Mouse (Mus musculus): ENCODE data around the gene Gm10488. TPM values are rescaled to one million over a fixed set of nuclear protein-coding genes. Genes with fewer than 3 reads are reported as not detected.
"Not testable (repeated sequence)": the region's sequence is repeated elsewhere in the genome, so short reads cannot be mapped to it uniquely, and the experiment has no call there.

The Gm10488 gene
- polyA plus RNA-seq (2015; fragmentation: Nextera tagmentation; extraction: Ambion mirVana) = not detected in 2 replicates

DNA sequence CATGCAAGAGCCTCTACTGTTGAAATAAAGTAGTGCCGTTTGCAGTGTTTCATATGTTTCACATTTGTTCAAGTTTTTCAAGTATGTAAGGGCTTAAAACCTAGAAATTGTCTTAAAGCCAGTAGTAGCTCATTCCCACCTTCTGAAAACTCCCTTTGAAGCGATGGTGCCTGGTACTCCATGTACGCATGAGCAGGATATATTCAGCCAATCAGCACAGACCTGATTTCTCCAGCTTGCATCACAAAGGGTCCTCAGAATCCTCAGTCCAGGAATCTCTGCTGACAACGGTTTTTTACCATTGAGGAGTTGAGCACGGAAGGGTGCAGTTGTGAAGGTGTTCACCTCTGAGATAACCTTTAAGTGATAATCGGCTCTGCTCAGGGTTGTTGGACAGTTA is at the start of gene Gm10488:
TSS of gene Gm10488 (plus strand) at position 301 of the 400 bp plus-strand sequence.
- not testable (repeated sequence) for H3K27ac ChIP-seq (ENCODE audit: low read length); H3K36me3 ChIP-seq (ENCODE audit: control insufficient read depth, insufficient read depth); H3K27me3 ChIP-seq (ENCODE audit: control insufficient read depth, insufficient read depth, low read length); H3K9ac ChIP-seq (ENCODE audit: low read length); H3K9me3 ChIP-seq (replicated peaks; ENCODE audit: control insufficient read depth, low read length); H3K4me2 ChIP-seq (ENCODE audit: low read depth, low read length); H3K4me1 ChIP-seq (ENCODE audit: control insufficient read depth, insufficient read depth, low read length); H3K4me3 ChIP-seq (ENCODE audit: low read length); ATAC-seq (replicated peaks; ENCODE audit: extremely low read depth, insufficient read depth, low FRiP score)
- no CpG with 5 or more reads among the region's 6 CpGs for WGBS

Small RNA genes within 50 kb of the gene (microRNA-seq; reads per million reads assigned to microRNA genes)
- not detected for gene Gm44298
